Mouse (Mus musculus): ENCODE results near the gene Dusp28.
A peak's percentile ranks its signal among the peaks of the same experiment; 100 is the strongest.

Gene Dusp28

DNA sequence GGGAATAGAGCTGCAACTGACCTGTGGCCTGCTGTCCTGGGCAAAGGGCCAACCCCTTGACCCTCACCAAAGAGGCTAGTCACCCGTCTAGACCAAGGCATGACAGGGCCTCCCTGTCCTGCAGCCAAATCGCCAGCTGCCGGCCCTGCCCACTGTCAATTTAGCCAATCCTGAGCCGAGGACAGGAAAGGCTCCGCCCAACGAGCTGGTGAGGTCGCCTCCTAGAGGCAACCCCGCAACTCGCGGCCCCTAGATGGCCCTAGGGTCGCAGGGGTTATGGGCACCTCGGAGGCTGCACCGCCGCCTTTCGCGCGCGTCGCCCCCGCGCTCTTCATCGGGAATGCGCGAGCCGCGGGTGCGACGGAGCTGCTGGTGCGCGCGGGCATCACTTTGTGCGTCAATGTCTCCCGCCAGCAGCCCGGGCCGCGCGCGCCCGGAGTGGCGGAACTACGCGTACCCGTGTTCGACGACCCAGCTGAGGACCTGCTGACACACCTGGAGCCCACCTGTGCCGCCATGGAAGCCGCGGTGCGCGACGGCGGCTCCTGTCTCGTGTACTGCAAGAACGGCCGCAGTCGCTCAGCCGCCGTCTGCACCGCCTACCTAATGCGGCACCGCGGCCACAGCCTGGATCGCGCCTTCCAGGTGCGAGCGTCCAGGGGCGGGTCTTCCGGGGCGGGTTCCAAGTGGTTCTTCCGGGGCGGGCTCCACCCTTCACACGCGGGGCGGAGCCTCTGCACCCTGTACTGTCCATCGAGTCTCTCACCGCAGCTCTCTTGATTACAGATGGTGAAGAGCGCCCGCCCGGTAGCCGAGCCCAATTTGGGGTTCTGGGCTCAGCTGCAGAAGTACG lies at the start of gene Dusp28:
Gene Dusp28, plus strand, starts transcription at position 203 of the 853 bp plus-strand sequence.
- peak; percentile 94 for DNase-seq (ENCODE audit: low read depth)

GRCm38 (mm10) chr1:92861503-92861902 lies 45.3 kb upstream of the Dusp28 start:
- no peak for DNase-seq (ENCODE audit: low read depth)

- no peak for DNase-seq (ENCODE audit: low read depth)
Observed at GRCm38 (mm10) chr1:92863268-92863667, 43.5 kb upstream of the Dusp28 start.

DNA sequence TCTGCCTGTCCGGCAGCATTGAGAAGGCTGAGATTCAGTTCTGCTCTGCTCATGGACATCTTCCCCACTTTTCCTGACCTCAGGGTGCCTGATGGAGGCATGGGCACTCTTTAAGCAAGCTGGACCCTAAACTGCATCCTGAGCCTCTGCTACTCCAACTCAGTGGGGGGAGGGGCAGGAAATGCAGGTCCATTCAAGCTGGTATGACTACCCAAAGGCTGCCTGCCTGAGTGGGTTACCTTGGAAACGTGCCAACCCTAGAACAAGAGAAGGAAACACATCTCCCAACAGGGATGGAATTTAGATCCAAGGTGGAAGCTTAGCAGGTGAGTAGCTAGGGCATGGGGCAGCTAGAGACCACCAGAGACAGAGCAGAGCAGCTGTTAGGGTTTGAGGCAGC lies 40.6 kb upstream of the Dusp28 start:
- no peak for DNase-seq (ENCODE audit: low read depth)

DNA sequence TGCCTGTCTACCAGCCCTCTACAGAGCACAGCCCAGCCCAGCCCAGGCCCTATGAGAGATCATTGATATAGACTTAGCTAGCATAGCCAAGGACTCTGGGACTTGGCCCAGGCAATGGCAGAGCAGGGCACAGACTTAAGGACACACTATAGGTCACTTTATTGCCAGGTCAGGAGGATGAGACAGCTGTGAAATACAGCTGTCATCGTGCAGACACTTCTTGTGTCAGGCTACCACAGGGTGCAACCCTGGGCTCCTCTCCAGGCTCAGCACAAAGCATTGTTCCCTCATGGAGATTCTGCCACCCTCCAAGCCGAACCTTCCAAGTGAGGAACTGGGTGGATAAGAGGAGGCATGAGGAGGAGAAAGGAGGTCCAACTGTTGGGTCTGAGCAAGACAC lies 36.8 kb upstream of the Dusp28 start:
- DNase-seq (ENCODE audit: low read depth): no peak

- no peak for DNase-seq (ENCODE audit: low read depth)
Observed at GRCm38 (mm10) chr1:92872666-92873065, 34.1 kb upstream of the Dusp28 start.

DNA sequence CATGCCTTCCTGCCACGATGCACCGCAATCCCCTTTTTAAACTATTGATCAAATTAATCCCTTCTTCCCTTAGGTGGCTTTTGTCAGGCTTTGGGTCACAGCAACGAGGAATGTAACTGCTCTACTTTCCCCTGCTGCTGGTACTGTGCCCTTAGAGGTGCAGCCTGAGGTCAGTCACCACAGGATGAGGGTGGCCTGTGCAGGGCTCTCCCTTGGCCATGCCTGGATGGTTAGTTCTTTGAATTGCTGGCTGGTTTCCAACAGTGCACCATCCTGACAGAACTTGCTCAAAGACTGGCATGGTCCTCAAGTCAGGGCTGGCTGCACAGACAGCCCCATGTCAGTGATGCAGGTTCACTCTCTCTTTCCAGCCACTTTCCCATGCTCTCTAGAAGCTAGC lies 32.8 kb upstream of the Dusp28 start:
- no peak for DNase-seq (ENCODE audit: low read depth)

GRCm38 (mm10) chr1:92875360-92876111 lies 31.2 kb upstream of the Dusp28 start:
- no peak for DNase-seq (ENCODE audit: low read depth)

DNA sequence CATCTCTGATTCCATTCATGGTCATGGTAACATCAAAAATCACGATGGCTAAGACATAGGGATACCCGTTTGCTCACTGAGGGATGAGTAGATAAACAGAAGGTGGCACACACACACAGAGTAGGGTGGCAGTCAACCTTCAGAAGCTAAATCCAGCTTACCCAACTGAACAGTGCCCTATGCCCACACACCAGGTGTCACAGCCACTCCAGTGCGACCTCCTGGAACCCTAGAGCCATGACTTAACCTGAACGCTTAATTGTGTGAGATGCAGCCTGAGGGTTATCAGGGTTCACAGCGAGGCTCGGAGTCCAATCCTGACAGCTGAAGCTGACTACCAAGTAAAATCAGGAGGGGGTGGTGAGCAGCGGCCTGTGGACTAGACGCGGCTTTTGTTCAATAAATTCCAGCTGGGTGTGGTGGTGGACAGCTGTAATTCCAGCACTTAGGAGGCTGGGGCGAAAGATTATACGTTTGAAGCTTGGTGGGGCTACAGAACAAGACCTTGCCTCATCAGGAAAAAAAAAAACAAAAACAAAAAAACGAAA lies 29.3 kb upstream of the Dusp28 start:
- no peak for DNase-seq (ENCODE audit: low read depth)

DNA sequence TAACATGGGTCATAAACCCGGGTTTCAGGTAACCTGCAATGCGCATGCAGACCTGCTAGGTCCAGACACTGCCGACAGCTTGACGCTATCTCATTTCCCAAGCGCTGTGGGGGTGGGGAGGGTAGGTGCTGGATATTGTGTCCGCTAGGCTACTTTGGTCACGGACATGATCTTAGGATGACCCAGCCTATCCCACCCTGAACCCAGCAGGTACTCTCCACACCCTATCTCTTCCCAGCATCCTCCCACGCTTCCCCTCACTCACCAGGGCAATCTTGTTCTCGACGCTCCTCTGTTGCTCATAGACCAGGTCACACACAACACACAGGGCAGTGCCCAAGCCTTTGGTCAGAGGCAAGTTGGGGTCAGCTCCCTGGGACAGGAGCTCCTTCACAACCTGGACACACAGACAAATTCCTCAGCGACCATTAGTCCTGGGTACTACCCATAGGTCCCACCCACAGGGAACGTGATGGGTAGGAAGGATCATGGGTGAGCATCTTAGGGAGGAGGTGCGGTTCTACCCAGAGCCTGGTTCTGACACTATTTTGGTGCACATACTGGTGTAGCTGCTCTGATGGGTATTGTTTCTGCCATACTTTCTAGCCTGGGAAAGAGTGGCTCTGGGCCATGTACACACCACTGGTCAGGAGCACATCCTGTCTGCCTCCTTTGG lies 28.6 kb upstream of the Dusp28 start:
- no peak for DNase-seq (ENCODE audit: low read depth)

DNA sequence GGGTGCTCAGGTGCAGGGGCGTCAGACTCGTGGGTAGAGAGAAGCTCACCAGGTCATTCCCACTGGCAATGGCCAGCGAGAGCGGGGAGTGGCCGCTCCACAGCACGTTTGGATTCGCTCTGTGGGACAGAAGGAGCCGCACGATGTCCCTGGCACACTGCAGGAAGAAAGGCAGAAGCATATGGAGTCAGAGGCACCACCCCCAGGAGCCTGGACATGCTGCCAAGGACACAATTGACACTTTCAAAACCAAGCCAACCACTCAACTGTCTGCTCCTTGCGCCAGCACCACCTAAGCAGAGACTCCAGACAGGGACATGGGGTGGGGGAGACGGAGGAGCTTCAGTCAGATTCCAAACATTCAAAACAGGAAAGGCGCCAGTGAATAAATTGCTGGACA lies 27.5 kb upstream of the Dusp28 start:
- DNase-seq (ENCODE audit: low read depth): no peak

DNA sequence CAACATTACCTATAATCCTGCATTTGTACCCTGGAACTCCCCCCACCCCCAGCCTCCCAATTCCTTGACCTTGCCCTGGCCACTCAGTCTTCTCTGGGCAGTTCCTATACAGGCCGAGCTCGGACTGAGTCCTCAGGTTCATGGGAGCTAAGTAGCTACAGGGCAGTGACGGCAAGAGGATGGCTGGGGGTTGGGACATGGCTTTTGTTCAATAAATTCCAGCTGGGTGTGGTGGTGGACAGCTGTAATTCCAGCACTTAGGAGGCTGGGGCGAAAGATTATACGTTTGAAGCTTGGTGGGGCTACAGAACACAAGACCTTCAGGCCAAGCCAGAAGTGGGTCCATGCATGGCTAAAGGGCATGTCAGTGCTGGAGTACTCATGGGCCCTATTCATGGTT lies 26.7 kb upstream of the Dusp28 start:
- DNase-seq (ENCODE audit: low read depth): no peak

DNA sequence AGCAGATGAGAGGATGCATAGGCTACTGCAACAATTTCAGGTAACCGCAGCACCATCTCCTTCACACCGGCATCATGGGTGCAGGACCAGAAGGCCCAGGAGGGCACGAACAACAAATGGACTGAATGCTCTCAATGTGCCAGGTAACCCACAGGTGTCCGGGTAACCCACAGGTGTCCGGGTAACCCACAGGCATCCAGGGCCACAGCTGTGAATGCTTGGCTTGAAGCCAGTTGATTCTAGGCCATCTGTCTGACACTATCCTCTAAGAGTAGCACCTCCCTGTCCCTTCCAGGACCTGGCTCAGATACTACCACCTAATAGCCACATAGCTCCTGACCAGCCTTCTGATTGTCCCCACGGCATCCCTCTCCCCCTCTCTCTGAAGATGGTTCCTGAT lies 24.8 kb upstream of the Dusp28 start:
- no peak for DNase-seq (ENCODE audit: low read depth)

GRCm38 (mm10) chr1:92888901-92889655 lies 17.7 kb upstream of the Dusp28 start:
- DNase-seq (ENCODE audit: low read depth): no peak

- DNase-seq (ENCODE audit: low read depth): no peak
Observed at GRCm38 (mm10) chr1:92892791-92893190, 14.0 kb upstream of the Dusp28 start.

DNA sequence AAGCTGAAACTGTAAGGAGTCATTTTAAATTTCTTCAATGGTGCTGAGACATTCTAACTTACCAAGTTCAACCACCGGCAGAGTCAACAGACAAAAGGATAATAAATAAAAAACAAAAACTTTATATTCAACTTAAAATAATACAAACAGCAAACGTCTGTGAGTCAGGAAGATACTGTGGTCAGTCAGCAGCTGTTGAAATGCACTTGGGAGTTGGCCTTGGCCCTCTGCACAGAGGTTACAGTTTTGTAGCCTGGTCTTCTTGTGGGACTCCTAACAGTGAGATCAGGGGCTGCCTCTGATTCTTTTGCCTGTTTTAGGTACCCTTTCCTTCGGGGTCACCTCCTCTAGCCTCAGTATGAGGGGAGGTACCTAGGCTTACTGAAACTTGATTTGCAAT lies 12.9 kb upstream of the Dusp28 start:
- DNase-seq (ENCODE audit: low read depth): no peak

DNA sequence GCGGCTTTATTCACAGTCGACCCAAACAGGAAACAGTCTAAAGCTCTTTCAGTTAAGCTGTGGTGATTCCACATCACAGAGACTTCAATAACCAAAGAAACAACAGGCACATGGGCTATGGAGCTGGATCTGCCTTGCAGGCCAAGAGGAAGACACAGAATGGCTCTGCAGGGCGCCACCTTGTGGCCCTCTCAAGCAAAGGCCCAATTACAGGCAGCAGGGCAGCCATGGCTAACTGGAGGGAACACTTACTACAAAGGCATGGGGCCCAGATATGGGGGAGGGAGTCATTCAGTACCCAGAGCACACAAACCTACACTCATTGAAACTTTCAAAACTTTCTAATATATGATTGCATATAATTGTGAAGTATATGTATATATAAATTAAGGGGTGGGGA lies 11.7 kb upstream of the Dusp28 start:
- DNase-seq (ENCODE audit: low read depth): peak; percentile 76

- DNase-seq (ENCODE audit: low read depth): no peak
Observed at GRCm38 (mm10) chr1:92902786-92903185, 4.0 kb upstream of the Dusp28 start, which contains the start of gene Ankmy1. Gene Ankmy1 (minus strand): TSS chr1:92902906.

DNA sequence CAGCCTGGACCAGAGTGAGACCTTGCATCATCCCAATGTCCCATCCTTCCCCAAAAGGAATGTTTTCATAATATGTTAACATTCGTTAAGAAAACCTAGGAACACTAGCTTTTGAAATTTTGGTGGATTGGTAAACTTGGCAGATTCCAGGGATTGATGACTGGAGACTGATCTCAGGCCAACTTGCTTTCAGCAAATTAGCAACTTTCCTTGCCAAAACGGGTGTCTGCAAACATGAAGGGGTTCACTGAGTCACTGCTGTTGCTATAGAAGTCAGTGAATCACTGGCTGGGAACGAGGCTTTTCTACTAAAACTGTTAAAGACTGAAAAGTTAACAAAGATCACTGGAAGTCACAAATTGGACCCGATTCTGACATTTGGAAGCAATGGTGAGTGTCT lies 3.2 kb upstream of the Dusp28 start:
- DNase-seq (ENCODE audit: low read depth): no peak

DNA sequence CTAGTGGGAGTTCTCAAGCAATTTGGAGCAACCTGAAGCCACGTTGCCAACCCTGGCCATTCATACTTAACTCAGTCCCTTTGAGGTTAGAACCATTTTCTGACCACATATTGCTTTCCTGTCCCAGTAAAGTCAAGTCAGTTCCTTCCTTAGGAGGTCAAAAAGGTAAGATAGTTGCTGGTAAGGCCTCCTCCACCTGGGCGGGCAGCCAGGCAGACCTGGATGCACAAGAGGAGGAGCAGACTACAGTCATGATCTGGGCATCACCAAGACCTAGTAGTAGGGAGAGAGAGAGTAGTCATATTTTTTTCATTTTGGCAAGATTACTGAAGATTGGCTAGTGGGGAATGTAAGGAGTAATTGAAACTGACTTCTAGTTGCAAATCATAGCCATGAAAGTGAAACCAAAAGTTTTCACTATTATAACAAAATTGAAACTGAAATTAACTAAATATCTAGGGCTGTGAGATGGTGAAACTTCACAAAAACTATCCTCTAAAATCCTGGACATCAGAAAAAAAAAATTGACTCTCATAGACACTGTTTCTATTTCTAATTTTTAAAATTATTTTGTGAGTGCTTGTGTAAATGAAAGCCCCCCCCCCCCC lies 974 bp upstream of the Dusp28 start:
- DNase-seq (ENCODE audit: low read depth): peak; percentile 16

- DNase-seq (ENCODE audit: low read depth): no peak
Observed at GRCm38 (mm10) chr1:92907632-92908360, 1.0 kb downstream of the Dusp28 start.

Measured in 416B (cell line).